Mouse (Mus musculus): ENCODE measurements at regions not wholly inside any gene's neighbourhood (a gene's known extent, or its start where the extent isn't known, plus 50 kb on each side); places are given as distances from the start of the nearest gene placed in this dataset.

GRCm38 (mm10) chr12:56472856-56473647, 63.7 kb downstream of the Nkx2-1 start:
- DNase-seq, result no peak

DNA sequence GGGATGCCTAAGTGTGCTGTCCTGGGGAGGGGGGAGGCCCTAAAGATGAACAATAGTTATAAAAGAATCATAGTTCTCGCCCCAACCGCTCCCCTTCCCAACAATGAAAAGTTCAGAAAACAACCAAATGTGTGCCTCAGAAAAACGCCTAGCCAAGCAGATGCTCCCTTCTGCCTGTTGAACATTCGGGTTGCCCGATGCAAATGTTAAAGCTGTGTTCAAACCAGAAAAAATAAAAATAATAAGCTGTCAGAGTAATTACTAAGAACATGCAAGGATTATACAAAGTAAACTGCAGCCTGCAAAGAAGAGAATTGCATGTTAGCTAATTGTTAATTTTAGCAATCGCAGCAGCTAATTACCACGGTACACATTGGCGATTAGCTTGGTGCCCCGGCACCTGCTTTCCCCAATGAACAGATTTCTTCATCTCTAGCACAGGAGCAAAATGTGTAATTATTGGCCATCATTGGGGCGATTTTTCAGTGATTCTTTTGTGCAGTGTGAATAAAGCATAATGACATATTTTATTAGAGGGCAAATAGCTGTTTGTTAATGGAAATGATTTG, 65.7 kb downstream of the Nkx2-1 start:
- DNase-seq, result no peak

DNA sequence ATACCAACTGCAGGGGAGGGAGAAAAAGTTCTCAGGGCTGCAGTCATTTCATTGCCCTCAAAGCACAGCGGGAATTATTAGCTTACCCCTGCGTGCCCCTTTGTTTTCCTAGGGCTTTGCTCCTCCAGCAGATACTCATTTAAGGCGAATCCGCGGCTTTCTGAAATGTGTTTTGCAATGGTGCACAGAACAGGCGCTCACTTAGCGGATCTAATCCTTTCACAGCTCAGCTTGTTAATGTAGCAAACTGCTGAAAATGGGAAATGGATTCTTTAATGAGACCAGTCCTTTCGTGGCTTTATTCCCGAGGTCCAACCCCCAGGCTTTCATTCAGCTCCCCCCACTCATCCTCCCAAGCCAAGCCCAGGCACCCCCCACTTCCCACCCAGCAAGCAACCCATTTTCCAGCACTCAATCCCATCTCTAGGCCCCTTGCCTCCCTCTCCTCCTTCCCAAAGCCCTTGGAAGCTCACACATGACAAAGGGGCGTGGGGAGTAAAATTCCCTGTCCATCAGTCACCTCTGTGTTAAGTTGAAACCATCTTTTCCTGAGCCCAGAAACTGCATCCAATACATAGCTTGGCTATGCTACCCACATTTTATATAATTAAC, 77.1 kb downstream of the Nkx2-1 start:
- no peak for DNase-seq

- no peak for DNase-seq
These were observed 77.8 kb downstream of the Nkx2-1 start for GRCm38 (mm10) chr12:56458665-56459507.

GRCm38 (mm10) chr12:56457951-56458350, 78.8 kb downstream of the Nkx2-1 start:
- DNase-seq, result no peak

GRCm38 (mm10) chr12:56457356-56457755, 79.4 kb downstream of the Nkx2-1 start:
- no peak for DNase-seq

DNA sequence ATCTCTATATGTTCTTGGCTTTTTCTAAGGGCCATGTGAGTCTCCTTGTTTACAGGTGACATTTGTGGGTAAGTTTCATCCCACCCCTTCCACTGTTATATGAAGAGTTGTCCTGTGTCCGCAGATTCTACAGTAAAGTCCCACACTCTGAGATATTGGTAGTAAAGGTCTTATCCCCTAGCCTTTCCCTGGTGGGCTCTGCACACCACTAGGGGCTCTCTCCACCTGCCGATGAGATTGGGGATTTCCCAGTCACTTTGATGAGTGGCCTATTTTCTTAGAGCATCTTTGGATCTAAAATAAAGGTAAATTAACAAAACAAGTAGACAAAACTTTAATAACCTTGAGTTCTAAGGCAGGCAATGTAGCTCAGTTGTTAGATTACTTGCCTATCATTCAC, 86.4 kb downstream of the Nkx2-1 start:
- DNase-seq, result no peak

DNA sequence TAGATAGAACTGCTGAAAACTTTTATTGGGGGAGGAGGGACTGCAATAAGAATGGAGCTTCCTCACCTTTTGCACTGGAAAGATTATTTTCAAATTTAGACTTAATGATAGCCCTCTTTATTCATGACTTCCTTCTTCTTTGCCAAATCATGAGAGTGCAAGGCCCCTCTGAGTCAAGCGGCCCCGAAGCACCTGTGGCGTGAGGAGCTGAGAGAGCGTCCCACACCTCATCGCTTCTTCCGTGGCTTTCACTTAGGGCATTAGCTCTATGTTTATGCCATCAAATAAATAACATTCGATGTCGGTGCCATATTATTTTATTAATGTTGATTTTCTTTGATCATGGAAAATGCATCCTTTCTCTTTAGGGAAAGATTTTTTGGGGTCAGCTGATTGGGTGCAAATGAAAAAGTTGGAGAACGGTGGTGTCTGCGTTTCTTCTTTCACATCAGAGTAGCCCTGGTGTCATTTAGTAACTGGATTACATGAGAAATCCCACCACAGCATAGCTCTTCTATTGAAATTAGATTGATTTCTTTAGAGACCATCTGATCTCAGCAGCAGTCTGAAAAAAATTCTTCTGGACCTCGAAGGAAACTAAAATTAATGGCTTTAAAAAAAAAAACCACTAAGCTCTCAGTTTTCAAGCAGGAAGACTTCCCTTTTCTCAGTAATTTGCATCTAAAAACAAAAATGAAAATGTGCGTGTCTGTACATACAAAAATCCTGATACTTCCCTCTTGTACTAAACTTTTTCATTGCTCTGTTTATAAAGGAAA, 87.7 kb downstream of the Nkx2-1 start:
- no peak for DNase-seq

GRCm38 (mm10) chr12:56441166-56441817, 95.4 kb downstream of the Nkx2-1 start:
- peak; percentile 6 to 18 for DNase-seq

DNA sequence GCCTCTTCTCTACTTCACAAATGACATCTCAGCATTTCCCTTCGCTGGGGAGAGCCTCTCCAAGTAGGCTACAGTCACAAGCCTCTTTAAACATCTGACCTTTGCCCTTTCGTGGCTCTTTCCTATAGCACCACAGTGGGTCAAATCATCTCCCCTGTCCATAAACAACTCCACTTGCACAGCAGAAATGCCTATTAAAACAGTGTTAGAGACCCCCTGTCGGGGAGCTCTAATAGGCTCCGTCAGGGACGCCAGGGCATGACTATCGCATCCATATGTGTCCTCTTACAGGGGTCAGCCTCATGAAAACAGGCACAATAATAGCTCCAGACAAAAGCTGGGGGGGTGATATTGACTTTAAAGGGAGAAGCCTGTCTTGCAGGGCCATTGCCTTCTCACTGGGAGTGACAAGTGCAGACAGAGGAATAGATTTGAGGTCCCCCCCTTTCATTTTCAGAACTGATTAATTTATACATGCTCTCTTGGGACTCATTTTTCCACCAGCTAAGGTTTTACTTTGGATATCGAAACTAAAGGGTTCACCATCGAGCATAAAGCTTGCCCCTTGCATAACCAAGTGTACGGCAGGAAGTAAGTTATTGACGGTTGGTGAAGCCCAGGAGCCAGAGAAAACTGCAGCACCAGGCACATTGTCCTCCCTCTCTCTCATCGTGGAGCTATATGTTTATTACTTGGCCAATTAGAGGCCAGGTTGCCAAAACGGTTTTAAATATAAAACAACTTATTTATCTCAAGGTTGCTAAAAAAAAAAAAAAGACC, 94.6 kb upstream of the Mbip start:
- no peak for DNase-seq

DNA sequence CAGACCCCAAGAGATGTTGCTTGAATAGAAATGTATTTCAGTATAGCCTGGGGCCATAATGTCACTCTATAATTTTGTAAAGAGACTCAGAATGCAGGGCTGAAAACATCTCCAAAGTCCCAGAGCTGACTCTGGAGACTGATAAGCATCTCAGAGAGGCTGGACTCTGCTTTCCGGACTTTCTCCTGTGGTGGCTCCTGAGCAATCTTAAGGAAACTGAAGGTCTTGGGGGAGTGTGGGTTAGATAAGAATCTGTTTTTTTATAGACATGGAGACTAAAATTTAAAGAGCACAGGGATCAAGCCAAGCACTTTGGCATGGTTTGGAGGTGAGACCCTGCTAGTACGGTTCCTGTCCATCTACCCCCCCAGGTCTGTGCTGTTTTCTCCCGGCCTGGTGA, 92.7 kb upstream of the Mbip start:
- no peak for DNase-seq

DNA sequence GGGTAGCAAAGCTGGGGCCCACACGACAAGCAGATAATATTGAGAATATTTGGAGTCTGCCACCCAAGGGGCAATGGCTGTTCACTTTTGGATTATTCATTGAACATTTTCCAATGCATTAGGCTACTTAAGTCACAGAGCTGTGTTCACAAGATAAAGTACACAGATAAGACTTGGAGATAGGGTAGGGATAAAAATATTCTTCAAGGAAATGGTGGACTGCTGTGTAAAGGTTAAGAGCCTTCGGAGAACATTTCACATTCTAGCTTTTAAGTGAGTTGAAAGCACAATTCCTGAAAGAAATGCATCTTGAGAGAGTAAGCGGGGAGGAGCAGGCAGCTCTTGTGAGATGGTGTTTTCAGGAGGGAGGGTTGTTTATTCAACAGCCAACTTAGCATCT, 92.3 kb upstream of the Mbip start:
- DNase-seq, result no peak

- DNase-seq, result no peak
These were observed 81.1 kb upstream of the Mbip start for GRCm38 (mm10) chr12:56426681-56427246.

DNA sequence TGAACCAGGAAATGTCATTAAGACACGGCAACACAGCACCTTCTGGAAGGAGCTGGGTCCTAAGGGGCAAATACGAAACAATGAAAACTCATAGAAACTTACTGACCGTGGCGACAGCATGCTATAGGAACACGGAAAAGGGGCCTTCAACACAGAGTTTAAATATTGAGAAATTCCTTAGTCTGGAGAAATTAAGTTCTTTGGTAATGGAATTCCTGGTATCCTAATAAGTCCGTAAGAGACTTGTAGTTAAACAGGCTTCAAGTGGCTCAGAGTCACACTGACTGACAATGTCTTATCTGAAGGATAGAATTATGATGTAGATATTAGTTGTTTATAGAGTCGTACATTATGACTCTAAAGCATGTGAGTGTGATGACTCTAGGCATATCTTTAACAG, 70.4 kb upstream of the Mbip start:
- no peak for DNase-seq

GRCm38 (mm10) chr12:56414861-56415765, 69.4 kb upstream of the Mbip start:
- peak; percentile 83 to 84 for DNase-seq

- no peak for DNase-seq
These were observed 60.0 kb upstream of the Mbip start for GRCm38 (mm10) chr12:56405658-56406057.

DNA sequence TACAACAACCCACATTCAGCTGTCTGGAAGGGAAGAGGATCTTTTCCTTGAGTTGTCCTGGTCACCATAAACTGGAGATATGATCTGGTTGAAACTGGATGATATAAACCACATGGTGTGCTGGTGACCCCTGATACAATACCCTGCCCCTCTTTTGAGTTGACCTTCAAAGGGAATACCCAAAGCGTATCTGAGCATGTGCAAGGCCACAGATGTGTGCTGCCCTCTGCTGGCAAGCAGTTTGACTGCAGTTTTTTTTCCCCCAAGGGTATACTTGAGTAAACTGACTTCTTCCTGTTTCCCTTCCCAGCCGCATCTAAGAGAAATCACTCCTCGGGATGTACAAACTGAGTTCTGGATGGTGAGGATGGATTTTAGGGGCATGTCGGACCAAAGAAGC, 59.1 kb upstream of the Mbip start:
- peak; percentile 5 for DNase-seq

GRCm38 (mm10) chr12:56404262-56404661, 58.6 kb upstream of the Mbip start:
- DNase-seq, result no peak

GRCm38 (mm10) chr12:56403626-56404025, 57.9 kb upstream of the Mbip start:
- no peak for DNase-seq

GRCm38 (mm10) chr12:56402844-56403243, 57.1 kb upstream of the Mbip start:
- no peak for DNase-seq

Measured in cerebellum, postnatal 36 days (tissue).